Mouse (Mus musculus) gastrocnemius, postnatal 10 days (tissue): ENCODE measurements at regions not wholly inside any gene's neighbourhood (a gene's known extent, or its start where the extent isn't known, plus 50 kb on each side); places are given as distances from the start of the nearest gene placed in this dataset.
"Not testable (repeated sequence)": the region's sequence is repeated elsewhere in the genome, so short reads cannot be mapped to it uniquely, and the experiment has no call there.

Source experiments
- DNase-seq: peaks from one replicate; pipeline ENCODE4 v3.0.0; 2021; ENCODE audit warnings: mixed read lengths

GRCm38 (mm10) chr8:20495542-20495941 lies 119.2 kb upstream of the Gm21119 start:
- not testable (repeated sequence) for DNase-seq

GRCm38 (mm10) chr8:20513920-20514319 lies 100.8 kb upstream of the Gm21119 start:
- not testable (repeated sequence) for DNase-seq

DNA sequence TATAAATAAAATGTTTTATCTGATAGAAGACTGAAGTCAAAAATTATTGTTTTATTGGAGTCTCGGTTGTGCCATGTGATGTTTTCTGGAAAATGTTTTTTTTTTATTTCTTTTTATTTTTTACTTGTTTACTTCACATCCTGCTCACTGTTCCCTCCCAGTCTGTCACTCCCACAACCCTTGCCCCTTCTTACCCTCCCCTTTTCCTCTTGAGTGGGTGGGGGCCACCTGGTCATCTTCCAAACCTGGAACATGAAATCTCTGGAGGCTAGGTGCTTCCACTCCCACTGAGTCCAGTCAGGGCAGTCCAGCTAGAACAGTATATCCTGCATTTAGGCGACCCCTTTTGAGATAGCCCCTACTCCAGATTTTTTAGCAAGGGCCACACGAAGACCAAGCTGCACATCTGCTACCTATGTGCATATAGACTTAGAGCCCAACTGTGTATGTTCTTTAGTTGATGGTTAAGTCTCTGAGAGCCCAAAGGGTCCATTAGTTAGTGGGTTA lies 98.3 kb upstream of the Gm21119 start:
- not testable (repeated sequence) for DNase-seq

- not testable (repeated sequence) for DNase-seq
Observed at GRCm38 (mm10) chr8:20517551-20517950, 97.2 kb upstream of the Gm21119 start.

DNA sequence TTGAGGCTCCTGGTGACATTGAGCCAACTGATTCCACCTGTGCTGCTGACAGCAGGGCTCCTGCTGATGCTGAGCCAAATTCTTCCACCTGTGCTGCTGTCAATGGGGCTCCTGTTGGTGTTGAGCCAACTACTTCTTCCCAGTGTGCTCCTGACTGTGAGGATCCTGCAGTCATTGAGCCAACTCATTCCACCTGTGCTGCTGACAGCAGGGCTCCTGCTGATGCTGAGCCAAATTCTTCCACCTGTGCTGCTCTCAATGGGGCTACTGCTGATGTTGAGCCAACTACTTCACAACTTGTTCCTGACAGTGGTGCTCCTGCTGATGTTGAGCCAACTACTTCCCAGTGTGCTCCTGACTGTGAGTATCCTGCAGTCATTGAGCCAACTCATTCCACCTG lies 90.2 kb upstream of the Gm21119 start:
- not testable (repeated sequence) for DNase-seq

DNA sequence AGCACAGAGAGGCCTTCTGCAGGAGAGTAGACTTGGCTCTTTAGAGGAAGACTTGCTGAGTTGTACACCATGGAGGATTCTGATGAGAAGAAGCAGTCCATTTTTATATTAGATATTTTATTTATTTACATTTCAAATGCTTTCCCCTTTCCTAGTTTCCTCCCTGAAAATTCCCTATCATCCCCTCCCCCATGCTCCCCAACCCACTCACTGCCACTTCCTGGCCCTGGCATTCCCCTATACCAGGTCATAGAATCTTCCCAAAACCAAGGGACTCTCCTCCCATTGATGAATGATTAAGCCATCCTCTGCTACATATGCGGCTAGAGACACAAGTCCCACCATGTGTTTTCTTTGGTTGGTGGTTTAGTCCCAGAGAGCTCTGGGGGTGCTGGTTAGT lies 85.7 kb upstream of the Gm21119 start:
- not testable (repeated sequence) for DNase-seq

DNA sequence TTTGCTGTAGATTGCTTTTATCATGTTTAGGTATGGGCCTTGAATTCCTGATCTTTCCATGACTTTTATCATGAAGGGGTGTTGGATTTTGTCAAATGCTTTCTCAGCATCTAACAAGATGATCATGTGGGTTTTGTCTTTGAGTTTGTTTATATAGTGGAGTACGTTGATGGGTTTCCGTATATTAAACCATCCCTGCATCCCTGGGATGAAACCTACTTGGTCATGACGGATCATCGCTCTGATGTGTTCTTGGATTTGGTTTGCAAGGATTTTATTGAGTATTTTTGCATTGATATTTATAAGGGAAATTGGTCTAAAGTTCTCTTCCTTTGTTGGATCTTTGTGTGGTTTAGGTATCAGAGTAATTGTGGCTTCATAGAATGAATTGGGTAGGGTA lies 75.7 kb upstream of the Gm21119 start:
- not testable (repeated sequence) for DNase-seq

DNA sequence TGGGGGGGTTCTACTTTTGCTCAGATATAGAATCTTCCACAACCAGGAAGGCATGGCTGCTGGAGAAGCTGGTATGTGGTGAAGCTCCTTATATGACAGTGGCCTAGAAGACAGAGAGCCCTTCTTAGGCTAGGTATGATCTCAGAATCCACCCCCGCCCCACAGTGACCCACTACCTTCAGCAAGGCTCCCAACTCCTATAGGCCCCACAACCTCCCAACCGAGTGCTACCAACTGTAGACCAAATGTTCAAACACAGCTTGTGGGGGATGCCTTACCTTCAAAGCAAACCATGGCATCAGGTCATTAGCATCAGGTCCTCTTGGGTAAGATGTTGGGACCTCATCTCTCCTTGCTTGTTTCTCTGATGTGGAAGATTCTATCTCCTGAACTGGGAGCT lies 70.6 kb upstream of the Gm21119 start:
- DNase-seq: not testable (repeated sequence)

- peak; percentile 5 for DNase-seq
Observed at GRCm38 (mm10) chr8:20545347-20545746, 69.4 kb upstream of the Gm21119 start.

- not testable (repeated sequence) for DNase-seq
Observed at GRCm38 (mm10) chr8:20546401-20546800, 68.3 kb upstream of the Gm21119 start.

GRCm38 (mm10) chr8:20550054-20550778 lies 64.5 kb upstream of the Gm21119 start:
- peak; percentile 63 for DNase-seq

GRCm38 (mm10) chr8:20556501-20557181 lies 58.1 kb upstream of the Gm21119 start:
- DNase-seq: not testable (repeated sequence)

- DNase-seq: not testable (repeated sequence)
Observed at GRCm38 (mm10) chr8:20557184-20557583, 57.5 kb upstream of the Gm21119 start.

GRCm38 (mm10) chr8:20557609-20558008 lies 57.1 kb upstream of the Gm21119 start:
- DNase-seq: peak; percentile 27
